Mouse (Mus musculus) G1E (cell line): ENCODE measurements around the gene B3galt5.

ENCODE experiments used
- CTCF ChIP-seq: IDR thresholded peaks from 2 replicates; pipeline ENCODE4 v1.5.1; 2012; ENCODE audit warnings: low read depth, low read length, inconsistent platforms, mixed read lengths
- GATA1 ChIP-seq: IDR thresholded peaks from 2 replicates; pipeline ENCODE4 v1.6.1; 2012; ENCODE audit warnings: borderline replicate concordance, low read length, inconsistent platforms, mixed read lengths
- GATA2 ChIP-seq: IDR thresholded peaks from 2 replicates; pipeline ENCODE4 v1.6.1; 2012; ENCODE audit warnings: low read depth, low read length, inconsistent platforms, borderline replicate concordance

- TF ChIP-seq GATA2 (no peak), GATA1 (no peak), CTCF (no peak)
These were observed 4.3 kb upstream of the B3galt5 start for GRCm38 (mm10) chr16:96231251-96231650.
